Mouse (Mus musculus): Measurements from ENCODE around the gene Gstp3. TPM values are rescaled to one million over a fixed set of nuclear protein-coding genes. Genes with fewer than 3 reads are reported as not detected.

The Gstp3 gene
- polyA plus RNA-seq (2014; fragmentation: Illumina TruSeq; extraction: RNeasy Lipid Tissue Mini Kit (QIAGEN cat#74804); ENCODE audit: low read depth, low replicate concordance), result not detected

DNA sequence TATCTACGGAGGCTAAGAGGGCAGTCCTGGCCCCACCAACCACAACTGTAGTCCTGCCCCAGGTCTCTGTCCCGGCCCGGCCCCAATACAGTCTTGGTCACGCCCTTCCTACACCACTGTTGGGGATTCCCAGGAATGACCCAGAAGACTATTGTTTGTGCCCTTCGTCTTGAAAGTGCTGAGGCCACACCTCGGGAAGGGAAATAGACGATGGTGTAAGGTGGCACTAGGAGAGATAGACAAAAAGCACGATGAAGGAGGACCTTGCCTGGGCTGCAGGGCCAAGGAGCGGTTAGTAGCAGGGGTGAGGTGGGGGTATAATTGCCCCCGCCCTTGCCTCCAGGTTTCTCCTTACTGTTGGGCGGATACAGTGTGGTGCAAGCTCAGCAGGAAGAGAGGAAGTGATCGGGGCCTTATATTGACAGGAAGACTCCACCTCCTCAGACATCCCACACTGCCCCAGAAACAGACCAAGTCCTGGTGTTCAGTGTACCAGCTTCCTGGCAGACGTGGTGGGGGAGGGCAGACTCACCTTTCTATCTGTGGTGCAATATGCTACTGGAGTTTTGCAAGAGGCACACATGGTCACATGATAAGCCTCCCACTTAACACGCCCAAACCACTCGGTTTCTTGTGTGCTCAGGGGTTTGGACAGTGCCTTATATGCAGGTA lies at the start of gene Gstp3:
Gstp3 (minus strand) TSS at position 501 of the 672 bp plus-strand sequence.

DNA sequence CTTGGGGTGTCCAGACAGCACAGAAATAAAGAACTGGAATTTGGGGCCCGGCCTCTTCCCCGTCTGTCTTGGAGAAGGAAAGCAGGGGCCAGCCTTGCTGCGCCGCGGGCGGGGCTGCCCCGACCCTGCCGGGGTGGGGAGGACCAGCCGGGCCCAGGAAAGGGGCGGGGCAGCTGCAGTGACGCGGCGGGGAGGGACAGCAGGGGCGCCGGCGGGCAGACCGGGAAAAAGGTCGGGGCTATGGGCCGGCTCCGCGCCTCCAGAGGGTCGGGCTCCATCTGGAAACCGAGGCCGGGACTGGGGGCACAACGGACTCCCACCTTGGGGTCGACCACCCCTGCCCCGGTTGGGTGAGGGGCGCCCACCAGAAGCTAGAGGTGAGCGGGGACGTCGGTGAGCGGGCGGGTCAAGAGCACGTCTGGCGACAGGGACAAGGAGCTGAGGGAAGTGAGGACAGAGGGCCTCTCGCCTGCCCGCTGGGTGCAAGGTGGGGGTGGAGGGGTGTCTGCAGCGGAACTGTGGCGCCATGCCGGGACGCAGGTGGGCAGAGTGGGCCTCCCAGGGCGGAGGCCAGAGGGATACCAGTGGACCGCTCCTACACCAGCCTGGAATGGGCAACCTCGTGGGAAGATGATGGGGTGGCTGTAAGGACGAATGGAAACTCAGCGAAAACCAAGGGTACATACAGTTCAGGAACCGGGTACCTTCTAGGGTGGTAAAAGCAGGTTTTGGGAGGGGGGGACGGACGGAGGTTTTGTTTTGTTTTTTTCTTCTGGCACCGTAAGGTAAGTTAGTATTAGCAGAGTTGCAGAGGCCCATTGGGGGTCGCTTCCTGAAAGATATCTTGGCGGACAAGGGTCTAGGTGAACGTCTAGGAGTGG lies 40.7 kb upstream of the Gstp3 start, which contains the start of gene Pitpnm1:
Pitpnm1 (plus strand) TSS at position 162 of the 881 bp plus-strand sequence.

DNA sequence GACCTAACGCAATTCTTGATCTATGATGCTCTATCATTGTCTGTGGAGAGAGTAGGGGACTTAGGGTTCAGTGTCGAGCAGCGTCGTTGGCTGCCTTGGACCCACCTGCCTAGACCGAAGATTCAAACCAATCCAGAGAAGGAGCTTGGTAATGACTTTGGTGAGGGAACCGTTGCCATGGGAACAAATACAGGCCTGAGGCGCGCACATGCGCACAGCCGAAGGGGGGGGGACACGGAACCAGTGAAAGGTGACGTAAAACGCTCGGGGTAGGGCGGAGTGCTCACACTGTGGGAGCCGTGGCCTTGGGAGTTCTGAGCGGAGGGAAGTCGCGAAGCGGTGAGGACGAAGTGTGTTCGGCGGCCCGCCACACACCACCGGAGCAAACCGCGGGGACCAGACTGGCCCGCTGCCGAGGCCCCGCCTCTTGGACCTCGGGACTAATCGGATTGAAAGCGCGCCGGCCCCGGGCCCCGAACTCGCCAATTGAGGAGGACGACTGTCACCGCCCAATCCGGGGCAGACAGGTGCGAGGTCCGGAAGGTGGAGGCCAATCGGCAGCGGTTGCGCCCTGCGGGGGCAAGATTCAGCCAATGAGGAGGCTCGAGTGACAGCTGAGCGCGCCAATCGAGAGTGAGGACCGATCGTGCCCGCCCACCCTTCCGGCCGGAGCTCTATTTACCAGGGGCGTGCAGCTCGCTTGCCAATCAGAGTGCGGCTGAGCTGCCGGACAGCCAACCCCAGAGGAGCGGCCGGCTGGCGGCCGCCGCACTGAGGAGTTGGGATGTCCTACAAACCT lies 37.5 kb upstream of the Gstp3 start, which contains the start of gene Cdk2ap2:
Cdk2ap2 (plus strand) TSS at position 541 of the 799 bp plus-strand sequence.

DNA sequence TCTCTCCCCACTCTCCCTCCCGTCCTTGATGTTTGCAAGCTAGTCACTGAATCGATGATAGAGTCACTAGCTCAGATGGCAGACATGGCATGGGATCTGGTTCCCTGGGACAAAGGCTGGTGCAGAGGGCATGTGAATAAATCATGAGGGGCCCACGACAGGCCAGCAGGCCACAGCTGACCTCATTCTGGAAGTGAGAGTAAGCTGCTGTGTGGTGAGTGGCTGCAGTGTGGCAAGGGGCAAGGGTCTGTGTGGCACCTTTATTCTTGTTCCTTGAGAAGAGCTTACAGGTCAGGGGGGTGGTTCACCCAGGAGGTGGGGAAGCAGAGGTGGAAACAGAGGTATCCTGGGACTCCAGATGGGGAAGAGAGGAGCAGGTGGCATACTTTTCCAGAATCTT lies 22.0 kb upstream of the Gstp3 start, which contains the start of gene Cabp2:
Cabp2 (plus strand) TSS at position 185 of the 400 bp plus-strand sequence.

DNA sequence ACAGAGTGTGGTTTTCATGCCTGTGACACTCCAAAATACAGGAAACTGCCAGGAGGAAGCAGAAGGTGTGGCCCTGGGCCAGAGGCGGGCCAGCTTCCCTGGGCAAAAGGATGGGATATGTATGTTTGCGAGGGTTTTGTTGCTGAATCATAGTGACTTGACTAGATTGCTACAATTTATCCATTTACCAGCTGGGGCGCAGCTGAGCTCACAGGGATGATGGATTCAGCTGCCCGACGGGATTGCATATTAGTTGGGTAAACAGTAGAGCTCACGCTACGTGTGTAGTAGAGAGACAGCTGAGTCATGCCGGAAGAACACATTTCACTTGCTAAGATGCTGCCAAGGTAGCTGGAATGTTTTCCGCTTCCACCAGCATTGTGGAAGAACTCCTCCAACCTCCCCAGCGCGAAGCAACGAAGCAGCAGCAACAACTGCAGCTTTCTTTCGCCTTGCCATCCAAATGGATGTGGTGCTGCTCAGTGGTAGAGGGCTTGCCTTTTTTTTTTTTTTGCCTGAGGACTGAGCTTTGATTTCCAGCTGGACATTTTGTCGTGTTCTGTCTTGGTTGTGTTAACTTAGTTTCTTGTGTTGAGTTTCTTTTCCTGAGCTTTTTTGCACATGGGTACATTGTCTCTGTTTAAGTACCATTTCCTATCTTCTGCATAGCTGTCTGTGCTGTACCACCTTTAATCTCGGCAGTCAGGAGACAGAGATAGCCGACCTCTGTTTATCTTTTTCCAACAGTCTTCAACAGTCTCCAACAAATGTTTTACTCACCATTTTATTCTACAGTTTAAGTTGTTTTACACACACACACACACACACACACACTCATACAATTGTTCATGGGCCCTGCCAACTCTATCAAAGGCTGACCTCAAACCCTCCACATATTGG lies 13.2 kb downstream of the Gstp3 start, which contains the start of gene Gstp2:
Gstp2 (minus strand) TSS at position 58 of the 900 bp plus-strand sequence.

DNA sequence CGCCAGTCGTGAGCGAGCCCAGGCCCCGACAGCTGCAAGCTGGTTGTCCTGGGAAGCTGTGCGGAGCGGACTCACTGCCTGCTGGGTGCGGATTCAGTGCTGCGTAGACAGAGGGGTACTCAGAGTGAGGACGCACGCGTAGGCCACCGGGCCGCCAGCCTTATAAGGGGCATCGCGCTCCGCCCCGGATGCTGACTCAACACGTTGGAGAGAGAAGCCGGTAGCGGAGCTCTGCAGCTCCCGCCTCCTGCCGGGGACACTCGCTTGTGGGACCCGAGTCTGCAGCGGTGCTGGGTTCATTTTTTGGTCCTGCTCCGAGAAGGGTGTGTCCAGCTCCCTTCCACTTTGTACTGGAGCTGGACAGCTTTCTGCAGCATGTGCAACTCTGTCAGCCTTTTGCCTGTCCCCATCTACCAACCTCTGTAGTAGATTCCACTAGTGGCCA lies 21.6 kb downstream of the Gstp3 start, which contains the start of gene Gstp1:
Gstp1 (minus strand) TSS at position 198 of the 445 bp plus-strand sequence.

DNA sequence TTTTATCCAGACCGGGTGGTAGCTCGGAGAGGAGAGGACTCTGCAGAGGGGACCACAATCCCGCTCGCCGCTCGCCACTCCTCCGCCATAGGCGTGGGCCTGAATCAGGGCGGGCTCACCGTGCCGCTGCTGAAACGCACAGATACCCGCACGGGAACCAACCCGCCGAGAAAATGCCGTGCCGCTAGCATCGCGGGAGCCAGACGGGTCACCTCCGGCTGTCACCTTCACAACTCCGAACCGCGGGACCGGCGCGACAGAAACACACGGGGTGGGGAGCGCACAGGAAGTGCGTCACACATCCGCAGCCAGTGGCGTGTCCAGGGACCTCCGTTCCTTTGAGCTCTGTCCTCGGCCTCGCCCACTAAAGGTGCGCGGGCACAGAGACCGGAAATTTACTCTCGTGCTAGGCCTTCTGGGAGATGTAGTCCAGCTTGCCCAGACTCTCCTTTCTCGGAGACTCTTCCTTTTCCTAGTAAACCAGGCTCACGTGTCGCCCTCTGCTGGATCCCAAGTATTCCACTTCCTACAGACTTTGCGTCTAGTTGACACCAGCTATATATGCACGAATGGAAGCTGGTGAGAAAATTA lies 46.8 kb downstream of the Gstp3 start, which contains the start of gene Ndufv1:
Ndufv1 (minus strand) TSS at position 375 of the 591 bp plus-strand sequence.

Other genes starting within 250 kb of the Gstp3 start
- gene Chka, start 207.8 kb downstream of the Gstp3 start, polyA plus RNA-seq (2014; fragmentation: Illumina TruSeq; extraction: RNeasy Lipid Tissue Mini Kit (QIAGEN cat#74804); ENCODE audit: low read depth, low replicate concordance), result 66.4 TPM
- 3.8 TPM for gene Tcirg1, start 152.4 kb downstream of the Gstp3 start, polyA plus RNA-seq (2014; fragmentation: Illumina TruSeq; extraction: RNeasy Lipid Tissue Mini Kit (QIAGEN cat#74804); ENCODE audit: low read depth, low replicate concordance)
- 5.1 TPM for gene Ndufs8, start 146.8 kb downstream of the Gstp3 start, polyA plus RNA-seq (2014; fragmentation: Illumina TruSeq; extraction: RNeasy Lipid Tissue Mini Kit (QIAGEN cat#74804); ENCODE audit: low read depth, low replicate concordance)
- gene Aldh3b1, start 129.8 kb downstream of the Gstp3 start, polyA plus RNA-seq (2014; fragmentation: Illumina TruSeq; extraction: RNeasy Lipid Tissue Mini Kit (QIAGEN cat#74804); ENCODE audit: low read depth, low replicate concordance), result 0.50 TPM
- gene Unc93b1, start 124.4 kb downstream of the Gstp3 start, polyA plus RNA-seq (2014; fragmentation: Illumina TruSeq; extraction: RNeasy Lipid Tissue Mini Kit (QIAGEN cat#74804); ENCODE audit: low read depth, low replicate concordance), result 1.8 TPM
- not detected for gene Aldh3b3, start 100.9 kb downstream of the Gstp3 start, polyA plus RNA-seq (2014; fragmentation: Illumina TruSeq; extraction: RNeasy Lipid Tissue Mini Kit (QIAGEN cat#74804); ENCODE audit: low read depth, low replicate concordance)
- 0.44 TPM for gene Aldh3b2, start 87.2 kb downstream of the Gstp3 start, polyA plus RNA-seq (2014; fragmentation: Illumina TruSeq; extraction: RNeasy Lipid Tissue Mini Kit (QIAGEN cat#74804); ENCODE audit: low read depth, low replicate concordance)
- 1.1 TPM for gene Acy3, start 73.0 kb downstream of the Gstp3 start, polyA plus RNA-seq (2014; fragmentation: Illumina TruSeq; extraction: RNeasy Lipid Tissue Mini Kit (QIAGEN cat#74804); ENCODE audit: low read depth, low replicate concordance)
- gene Tbx10, start 66.8 kb downstream of the Gstp3 start, polyA plus RNA-seq (2014; fragmentation: Illumina TruSeq; extraction: RNeasy Lipid Tissue Mini Kit (QIAGEN cat#74804); ENCODE audit: low read depth, low replicate concordance), result not detected
- not detected for gene Nudt8, start 59.0 kb downstream of the Gstp3 start, polyA plus RNA-seq (2014; fragmentation: Illumina TruSeq; extraction: RNeasy Lipid Tissue Mini Kit (QIAGEN cat#74804); ENCODE audit: low read depth, low replicate concordance)
- 0.47 TPM for gene Gm49405, start 58.9 kb downstream of the Gstp3 start, polyA plus RNA-seq (2014; fragmentation: Illumina TruSeq; extraction: RNeasy Lipid Tissue Mini Kit (QIAGEN cat#74804); ENCODE audit: low read depth, low replicate concordance)
- not detected for gene Doc2g, start 56.3 kb downstream of the Gstp3 start, polyA plus RNA-seq (2014; fragmentation: Illumina TruSeq; extraction: RNeasy Lipid Tissue Mini Kit (QIAGEN cat#74804); ENCODE audit: low read depth, low replicate concordance)
- 8.4 TPM for gene Ndufv1, start 46.8 kb downstream of the Gstp3 start, polyA plus RNA-seq (2014; fragmentation: Illumina TruSeq; extraction: RNeasy Lipid Tissue Mini Kit (QIAGEN cat#74804); ENCODE audit: low read depth, low replicate concordance)
- gene Gstp1, start 21.6 kb downstream of the Gstp3 start, polyA plus RNA-seq (2014; fragmentation: Illumina TruSeq; extraction: RNeasy Lipid Tissue Mini Kit (QIAGEN cat#74804); ENCODE audit: low read depth, low replicate concordance), result 27.6 TPM
- 2.6 TPM for gene Gstp2, start 13.5 kb downstream of the Gstp3 start, polyA plus RNA-seq (2014; fragmentation: Illumina TruSeq; extraction: RNeasy Lipid Tissue Mini Kit (QIAGEN cat#74804); ENCODE audit: low read depth, low replicate concordance)
- not detected for gene Cabp2, start 22.0 kb upstream of the Gstp3 start, polyA plus RNA-seq (2014; fragmentation: Illumina TruSeq; extraction: RNeasy Lipid Tissue Mini Kit (QIAGEN cat#74804); ENCODE audit: low read depth, low replicate concordance)
- gene Cdk2ap2, start 37.6 kb upstream of the Gstp3 start, polyA plus RNA-seq (2014; fragmentation: Illumina TruSeq; extraction: RNeasy Lipid Tissue Mini Kit (QIAGEN cat#74804); ENCODE audit: low read depth, low replicate concordance), result 4.7 TPM
- 0.63 TPM for gene Pitpnm1, start 40.4 kb upstream of the Gstp3 start, polyA plus RNA-seq (2014; fragmentation: Illumina TruSeq; extraction: RNeasy Lipid Tissue Mini Kit (QIAGEN cat#74804); ENCODE audit: low read depth, low replicate concordance)
- 0.47 TPM for gene Aip, start 66.3 kb upstream of the Gstp3 start, polyA plus RNA-seq (2014; fragmentation: Illumina TruSeq; extraction: RNeasy Lipid Tissue Mini Kit (QIAGEN cat#74804); ENCODE audit: low read depth, low replicate concordance)
- not detected for gene Gpr152, start 80.2 kb upstream of the Gstp3 start, polyA plus RNA-seq (2014; fragmentation: Illumina TruSeq; extraction: RNeasy Lipid Tissue Mini Kit (QIAGEN cat#74804); ENCODE audit: low read depth, low replicate concordance)
- 0.66 TPM for gene Cabp4, start 84.5 kb upstream of the Gstp3 start, polyA plus RNA-seq (2014; fragmentation: Illumina TruSeq; extraction: RNeasy Lipid Tissue Mini Kit (QIAGEN cat#74804); ENCODE audit: low read depth, low replicate concordance)
- 53.4 TPM for gene Coro1b, start 89.0 kb upstream of the Gstp3 start, polyA plus RNA-seq (2014; fragmentation: Illumina TruSeq; extraction: RNeasy Lipid Tissue Mini Kit (QIAGEN cat#74804); ENCODE audit: low read depth, low replicate concordance)
- 10.0 TPM for gene Ptprcap, start 94.0 kb upstream of the Gstp3 start, polyA plus RNA-seq (2014; fragmentation: Illumina TruSeq; extraction: RNeasy Lipid Tissue Mini Kit (QIAGEN cat#74804); ENCODE audit: low read depth, low replicate concordance)
- gene Rps6kb2, start 103.8 kb upstream of the Gstp3 start, polyA plus RNA-seq (2014; fragmentation: Illumina TruSeq; extraction: RNeasy Lipid Tissue Mini Kit (QIAGEN cat#74804); ENCODE audit: low read depth, low replicate concordance), result 3.2 TPM
- gene Carns1, start 115.9 kb upstream of the Gstp3 start, polyA plus RNA-seq (2014; fragmentation: Illumina TruSeq; extraction: RNeasy Lipid Tissue Mini Kit (QIAGEN cat#74804); ENCODE audit: low read depth, low replicate concordance), result 1.9 TPM
- gene Tbc1d10c, start 131.7 kb upstream of the Gstp3 start, polyA plus RNA-seq (2014; fragmentation: Illumina TruSeq; extraction: RNeasy Lipid Tissue Mini Kit (QIAGEN cat#74804); ENCODE audit: low read depth, low replicate concordance), result 1.2 TPM
- 90.7 TPM for gene Ppp1ca, start 132.5 kb upstream of the Gstp3 start, polyA plus RNA-seq (2014; fragmentation: Illumina TruSeq; extraction: RNeasy Lipid Tissue Mini Kit (QIAGEN cat#74804); ENCODE audit: low read depth, low replicate concordance)
- 2.5 TPM for gene Rad9a, start 142.1 kb upstream of the Gstp3 start, polyA plus RNA-seq (2014; fragmentation: Illumina TruSeq; extraction: RNeasy Lipid Tissue Mini Kit (QIAGEN cat#74804); ENCODE audit: low read depth, low replicate concordance)
- 0.44 TPM for gene Clcf1, start 154.7 kb upstream of the Gstp3 start, polyA plus RNA-seq (2014; fragmentation: Illumina TruSeq; extraction: RNeasy Lipid Tissue Mini Kit (QIAGEN cat#74804); ENCODE audit: low read depth, low replicate concordance)
- not detected for gene AC109138.7, start 154.8 kb upstream of the Gstp3 start, polyA plus RNA-seq (2014; fragmentation: Illumina TruSeq; extraction: RNeasy Lipid Tissue Mini Kit (QIAGEN cat#74804); ENCODE audit: low read depth, low replicate concordance)
- gene Pold4, start 172.3 kb upstream of the Gstp3 start, polyA plus RNA-seq (2014; fragmentation: Illumina TruSeq; extraction: RNeasy Lipid Tissue Mini Kit (QIAGEN cat#74804); ENCODE audit: low read depth, low replicate concordance), result not detected
- gene Ssh3, start 209.6 kb upstream of the Gstp3 start, polyA plus RNA-seq (2014; fragmentation: Illumina TruSeq; extraction: RNeasy Lipid Tissue Mini Kit (QIAGEN cat#74804); ENCODE audit: low read depth, low replicate concordance), result 9.6 TPM
- gene Ankrd13d, start 223.6 kb upstream of the Gstp3 start, polyA plus RNA-seq (2014; fragmentation: Illumina TruSeq; extraction: RNeasy Lipid Tissue Mini Kit (QIAGEN cat#74804); ENCODE audit: low read depth, low replicate concordance), result not detected
- 17.6 TPM for gene Grk2, start 246.7 kb upstream of the Gstp3 start, polyA plus RNA-seq (2014; fragmentation: Illumina TruSeq; extraction: RNeasy Lipid Tissue Mini Kit (QIAGEN cat#74804); ENCODE audit: low read depth, low replicate concordance)